Mouse (Mus musculus) midbrain, embryonic 13.5 days (tissue): ENCODE data around the gene Abcc9. TPM values are rescaled to one million over a fixed set of nuclear protein-coding genes. Genes with fewer than 3 reads are reported as not detected.

Source experiments
- ATAC-seq: fragments of 200-750 bp; cut with Nextera tagmentation; 2 replicates; pipeline ENCODE4 v1.8.0; 2017; ENCODE audit warnings: mild to moderate bottlenecking, moderate TSS enrichment, moderate library complexity
- H3K27ac ChIP-seq: fragments of 300-500 bp; sonication (generic); 2 replicates; pipeline ENCODE4 v1.5.1; 2015; ENCODE audit warnings: inconsistent platforms, mild to moderate bottlenecking, moderate library complexity
- H3K27me3 ChIP-seq: fragments of 300-500 bp; sonication (generic); 2 replicates; pipeline ENCODE4 v1.6.1; 2015; ENCODE audit warnings: mild to moderate bottlenecking, inconsistent platforms
- H3K36me3 ChIP-seq: fragments of 300-500 bp; sonication (generic); 2 replicates; pipeline ENCODE4 v1.6.1; 2015; ENCODE audit warnings: mild to moderate bottlenecking, inconsistent platforms
- H3K4me1 ChIP-seq: fragments of 300-500 bp; sonication (generic); replicated peaks from 2 replicates; pipeline ENCODE4 v1.6.1; 2015; ENCODE audit warnings: inconsistent platforms
- H3K4me2 ChIP-seq: fragments of 300-500 bp; sonication (generic); replicated peaks from 2 replicates; pipeline ENCODE4 v1.6.1; 2015; ENCODE audit warnings: moderate library complexity, mild to moderate bottlenecking, inconsistent platforms
- H3K4me3 ChIP-seq: fragments of 300-500 bp; sonication (generic); replicated peaks from 2 replicates; pipeline ENCODE4 v1.5.1; 2015; ENCODE audit warnings: mild to moderate bottlenecking, inconsistent platforms
- H3K9ac ChIP-seq: fragments of 300-500 bp; sonication (generic); replicated peaks from 2 replicates; pipeline ENCODE4 v1.6.1; 2015; ENCODE audit warnings: mild to moderate bottlenecking, inconsistent platforms
- H3K9me3 ChIP-seq: fragments of 300-500 bp; sonication (generic); 2 replicates; pipeline ENCODE4 v1.6.1; 2016; ENCODE audit warnings: mild to moderate bottlenecking, inconsistent platforms
- WGBS: fragments of 180-500 bp; shearing (Covaris S2); methylation state at CpG from one replicate; pipeline ENCODE4 v1.1.7; 2015; 5-methylcytosine and 5-hydroxymethylcytosine counted together
- polyA plus RNA-seq: library from polyadenylated mRNA; unstranded; fragments of >200 nt; fragmentation: Nextera tagmentation; extraction: Ambion mirVana; gene quantifications from 2 replicates; pipeline ENCODE4 v1.2.1, GENCODE M21; 2015

Abcc9 gene
- 2.7 and 3.1 TPM in 2 replicates for polyA plus RNA-seq

DNA sequence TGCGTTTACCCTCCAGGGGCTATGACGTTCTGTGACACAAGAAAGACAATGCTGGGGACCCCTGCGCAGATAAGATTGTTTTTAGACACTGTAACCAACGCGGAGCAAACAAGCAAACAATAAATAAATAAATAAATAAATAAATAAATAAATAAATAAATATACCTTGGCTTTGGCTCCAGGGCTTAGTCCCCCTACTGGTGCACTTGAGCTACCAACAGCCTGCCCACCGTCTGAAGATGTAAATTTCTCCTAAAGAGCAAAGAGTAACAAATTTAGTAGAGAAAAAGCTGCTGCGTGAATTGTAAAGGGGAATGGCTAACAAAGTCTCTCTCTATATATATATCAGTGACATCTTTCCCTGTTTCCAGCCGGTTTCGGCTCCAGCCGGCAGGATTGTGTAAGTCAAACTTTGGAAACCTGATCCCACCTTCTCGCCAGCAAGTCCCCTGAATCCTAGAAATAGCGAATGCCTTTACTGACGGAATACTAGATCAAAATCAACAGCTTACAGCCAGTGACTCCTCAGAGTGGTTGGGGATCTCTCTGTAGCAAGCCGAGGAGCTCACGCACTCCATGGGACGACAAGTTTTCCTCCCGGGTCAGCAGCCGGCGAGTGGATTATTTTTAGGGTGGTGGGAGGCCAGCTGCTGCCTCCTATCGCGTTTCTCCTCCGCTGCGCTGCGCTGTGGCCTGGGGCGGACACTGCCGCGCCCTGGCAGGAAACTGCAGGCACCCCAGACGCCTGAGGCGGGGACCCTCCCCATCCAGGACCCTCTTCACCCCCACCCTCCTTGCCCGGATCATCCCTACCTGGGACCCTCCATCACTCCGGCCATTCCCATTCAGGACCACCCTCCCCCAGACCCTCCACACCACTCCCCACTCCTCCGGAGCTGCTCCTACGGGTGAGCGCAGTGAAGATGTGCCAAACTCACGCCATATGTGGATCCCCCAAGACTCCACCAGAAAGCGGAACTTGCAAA, at the start of gene Abcc9:
Abcc9 (minus strand) TSS at position 664 of the 986 bp plus-strand sequence.
- Histone ChIP-seq H3K36me3 (no peaks in the 10 kb centered on the region), H3K9ac (peak within 1 kb of the TSS; percentile 63), H3K27me3 (peaks cover 9% of the 10 kb centered on the region; the same call in 1 of the 2 replicates), H3K9me3 (no peaks in the 10 kb centered on the region), H3K4me3 (peak within 1 kb of the TSS; percentile 38), H3K4me2 (peak within 1 kb of the TSS; percentile 82), H3K4me1 (peaks cover 9% of the 10 kb centered on the region), H3K27ac (no peak within 1 kb of the TSS)
- peak; percentile 67 for ATAC-seq
- WGBS: 8% methylated on average over 36 of the region's 36 CpGs

DNA sequence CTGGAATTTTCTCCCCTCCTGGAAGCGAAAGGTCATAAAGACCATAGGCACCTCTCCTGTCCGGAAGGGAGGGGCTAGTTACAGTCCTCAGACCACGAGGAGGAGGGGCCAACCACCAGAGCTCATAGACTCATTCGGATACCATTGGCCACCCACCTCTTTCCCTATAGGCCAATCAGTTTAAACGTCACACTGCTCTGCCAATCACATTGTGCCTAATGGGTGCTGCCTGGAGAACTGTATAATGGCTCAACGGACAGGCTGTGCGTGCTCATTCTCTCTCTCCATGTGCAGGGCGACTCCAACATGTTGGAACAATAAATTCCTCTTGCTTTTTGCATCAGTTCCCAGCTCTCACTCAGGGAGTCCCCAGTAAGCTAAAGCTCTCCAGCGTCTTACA, 49.2 kb upstream of the Abcc9 start:
- Histone ChIP-seq H3K27me3 (peaks cover 14% of the 10 kb centered on the region), H3K4me2 (no peak overlapping the region), H3K4me1 (no peaks in the 10 kb centered on the region), H3K27ac (no peak overlapping the region), H3K9ac (no peak overlapping the region), H3K9me3 (no peaks in the 10 kb centered on the region), H3K36me3 (no peaks in the 10 kb centered on the region), H3K4me3 (no peak overlapping the region)
- peak; percentile 50; the same call in 1 of the 2 replicates for ATAC-seq
- 49% methylated on average over 9 of the region's 9 CpGs for WGBS

DNA sequence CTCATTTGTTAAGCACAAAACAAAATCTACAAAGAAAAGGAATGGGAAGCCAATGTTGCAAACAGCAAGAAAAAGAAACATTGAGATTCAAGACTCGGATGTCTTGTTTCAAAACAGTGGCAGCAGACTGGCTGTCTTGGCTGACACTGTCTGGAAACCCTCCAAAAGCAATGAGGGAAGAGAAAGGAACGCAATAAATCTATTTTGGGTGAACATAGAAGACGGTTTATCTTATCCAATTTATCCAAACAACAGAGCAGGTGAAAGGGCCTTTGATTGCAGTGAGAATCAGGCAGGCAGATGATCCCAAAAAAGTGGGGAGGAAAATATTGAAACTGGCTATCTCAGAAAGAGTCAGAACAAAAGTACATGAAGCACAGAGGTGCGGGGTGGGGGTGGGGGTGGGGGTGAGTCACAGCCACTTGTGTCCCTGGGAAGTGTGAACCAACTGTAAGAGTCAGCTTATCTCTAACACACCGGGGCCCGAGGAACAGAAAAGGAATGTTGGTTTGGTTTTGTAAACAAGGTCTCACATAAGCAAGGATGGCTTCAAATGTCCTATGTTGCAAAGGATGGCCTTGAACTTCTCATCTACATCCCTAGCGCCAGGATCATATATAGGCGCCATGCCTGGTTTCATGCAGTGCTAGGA, 46.1 kb upstream of the Abcc9 start:
- Histone ChIP-seq H3K4me2 (no peak overlapping the region), H3K27ac (no peak overlapping the region), H3K4me1 (no peaks in the 10 kb centered on the region), H3K9me3 (no peaks in the 10 kb centered on the region), H3K4me3 (no peak overlapping the region), H3K27me3 (0 out of 2 replicates have a peak, but pooled peaks cover 3% of the 10 kb centered on the region), H3K36me3 (no peaks in the 10 kb centered on the region), H3K9ac (no peak overlapping the region)
- WGBS: 84% methylated on average over 8 of the region's 8 CpGs
- ATAC-seq: no peak

DNA sequence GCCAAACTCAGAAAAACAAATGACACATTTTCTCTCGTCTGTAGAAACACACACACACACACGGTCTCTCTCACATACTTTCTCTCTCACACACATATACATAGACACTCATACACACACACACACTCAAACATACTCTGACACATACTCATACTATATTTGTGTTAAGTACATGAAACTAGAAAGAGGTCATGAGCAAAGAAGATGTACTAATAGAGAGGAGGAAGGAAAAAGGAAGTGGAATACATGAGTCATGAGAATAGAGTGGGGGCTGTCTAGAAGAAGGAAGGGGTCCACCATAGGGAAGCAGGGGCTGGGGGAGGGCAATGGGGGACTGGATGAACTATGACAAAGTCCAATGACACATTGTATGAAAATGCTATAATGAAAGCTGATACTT, 45.0 kb upstream of the Abcc9 start:
- H3K9me3 ChIP-seq: no peaks in the 10 kb centered on the region
- WGBS: 89% methylated on average over 2 of the region's 2 CpGs
- no peak overlapping the region for H3K4me2 ChIP-seq
- H3K9ac ChIP-seq: no peak overlapping the region
- H3K4me3 ChIP-seq: no peak overlapping the region
- H3K4me1 ChIP-seq: no peaks in the 10 kb centered on the region
- H3K36me3 ChIP-seq: no peaks in the 10 kb centered on the region
- no peak for ATAC-seq
- H3K27ac ChIP-seq: no peak overlapping the region
- H3K27me3 ChIP-seq: no peaks in the 10 kb centered on the region

DNA sequence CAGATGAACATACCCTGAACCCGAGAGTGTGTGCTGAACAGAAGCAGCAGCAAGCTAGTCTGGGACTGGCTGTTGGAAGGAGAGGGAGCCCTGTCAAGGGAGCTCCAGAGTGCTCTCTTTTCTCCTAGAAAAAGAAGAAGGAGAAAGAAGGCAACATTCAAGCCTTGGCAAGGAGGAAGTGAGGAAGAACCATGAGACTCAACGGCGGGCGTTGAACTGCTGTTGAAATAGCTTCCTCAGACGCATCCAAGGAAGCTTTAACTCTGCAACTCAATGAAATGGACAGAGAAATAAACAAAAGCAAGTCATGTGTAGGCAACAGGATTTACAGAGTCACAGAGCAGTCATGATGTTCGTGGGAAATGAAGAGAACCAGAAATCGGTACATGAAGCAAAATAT, 44.6 kb upstream of the Abcc9 start:
- no peak overlapping the region for H3K9ac ChIP-seq
- no peaks in the 10 kb centered on the region for H3K4me1 ChIP-seq
- H3K27me3 ChIP-seq: no peaks in the 10 kb centered on the region
- H3K4me2 ChIP-seq: no peak overlapping the region
- no peak overlapping the region for H3K27ac ChIP-seq
- no peaks in the 10 kb centered on the region for H3K36me3 ChIP-seq
- no peaks in the 10 kb centered on the region for H3K9me3 ChIP-seq
- no peak overlapping the region for H3K4me3 ChIP-seq
- no peak for ATAC-seq
- WGBS: 82% methylated on average over 7 of the region's 7 CpGs

DNA sequence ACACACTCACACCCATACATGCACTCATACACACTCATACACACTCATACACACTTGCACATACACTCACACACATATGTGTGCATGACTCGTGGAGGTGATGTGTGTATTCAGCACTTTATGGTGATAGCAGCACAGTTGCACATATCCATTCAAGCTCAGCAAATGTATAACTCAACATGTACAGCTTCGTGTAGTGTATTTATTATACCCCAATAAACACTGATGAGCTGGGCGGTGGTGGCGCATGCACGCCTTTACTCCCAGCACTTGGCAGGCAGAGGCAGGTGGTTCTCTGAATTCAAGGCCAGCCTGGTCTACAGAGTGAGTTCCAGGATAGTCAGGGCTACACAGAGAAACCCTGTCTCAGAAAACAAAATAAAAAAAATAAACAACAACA, 43.4 kb upstream of the Abcc9 start:
- no peak for ATAC-seq
- Histone ChIP-seq H3K36me3 (no peaks in the 10 kb centered on the region), H3K27ac (no peak overlapping the region), H3K27me3 (no peaks in the 10 kb centered on the region), H3K4me2 (no peak overlapping the region), H3K9me3 (no peaks in the 10 kb centered on the region), H3K9ac (no peak overlapping the region), H3K4me3 (no peak overlapping the region), H3K4me1 (no peaks in the 10 kb centered on the region)
- 98% methylated on average over 5 of the region's 5 CpGs for WGBS

DNA sequence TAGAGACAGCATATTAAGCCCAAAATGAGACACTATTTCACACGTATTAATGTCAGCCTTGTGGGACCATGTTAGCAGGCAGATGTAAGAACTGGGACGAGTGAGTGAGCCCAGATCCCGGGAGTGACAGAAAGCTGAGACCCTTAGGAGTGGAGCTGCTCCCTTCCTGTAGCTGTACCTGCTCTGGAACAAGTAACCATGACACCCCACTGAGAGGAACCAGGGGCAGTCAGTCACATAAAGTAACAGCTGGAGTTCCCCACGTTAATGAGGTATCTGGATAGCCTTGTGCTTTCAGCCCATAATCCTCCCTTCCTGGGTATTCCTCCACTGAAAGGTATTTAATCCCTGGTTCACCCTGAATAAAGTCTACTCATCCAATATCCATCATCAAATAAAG, 41.1 kb upstream of the Abcc9 start:
- H3K4me2 ChIP-seq: no peak overlapping the region
- ATAC-seq: no peak
- no peaks in the 10 kb centered on the region for H3K27me3 ChIP-seq
- WGBS: 58% methylated on average over 4 of the region's 4 CpGs
- H3K36me3 ChIP-seq: no peaks in the 10 kb centered on the region
- no peaks in the 10 kb centered on the region for H3K9me3 ChIP-seq
- no peak overlapping the region for H3K27ac ChIP-seq
- H3K4me1 ChIP-seq: no peaks in the 10 kb centered on the region
- H3K4me3 ChIP-seq: no peak overlapping the region
- H3K9ac ChIP-seq: no peak overlapping the region

DNA sequence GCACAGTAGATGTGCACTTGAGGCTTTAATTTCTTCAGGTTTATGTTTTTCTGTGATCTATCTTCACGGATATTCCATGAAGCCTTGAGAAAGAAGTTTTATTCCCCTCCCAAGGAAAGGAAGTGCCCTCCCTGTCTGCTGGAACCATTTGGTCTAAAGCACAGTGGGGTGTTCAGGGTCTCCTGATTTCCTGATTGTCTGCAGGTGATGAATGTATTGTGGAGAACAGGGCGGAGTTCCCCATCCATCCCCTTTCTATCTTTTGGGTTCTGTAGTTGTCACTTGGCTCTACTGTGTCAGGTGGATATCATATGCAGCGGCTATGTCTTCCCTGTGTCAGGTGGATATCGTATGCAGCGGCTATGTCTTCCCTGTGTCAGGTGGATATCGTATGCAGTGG, 39.6 kb upstream of the Abcc9 start:
- no peak for ATAC-seq
- H3K4me3 ChIP-seq: no peak overlapping the region
- H3K9me3 ChIP-seq: no peaks in the 10 kb centered on the region
- H3K4me1 ChIP-seq: no peaks in the 10 kb centered on the region
- H3K9ac ChIP-seq: no peak overlapping the region
- H3K36me3 ChIP-seq: no peaks in the 10 kb centered on the region
- H3K27me3 ChIP-seq: no peaks in the 10 kb centered on the region
- H3K4me2 ChIP-seq: no peak overlapping the region
- no peak overlapping the region for H3K27ac ChIP-seq
- WGBS: 92% methylated on average over 6 of the region's 6 CpGs

DNA sequence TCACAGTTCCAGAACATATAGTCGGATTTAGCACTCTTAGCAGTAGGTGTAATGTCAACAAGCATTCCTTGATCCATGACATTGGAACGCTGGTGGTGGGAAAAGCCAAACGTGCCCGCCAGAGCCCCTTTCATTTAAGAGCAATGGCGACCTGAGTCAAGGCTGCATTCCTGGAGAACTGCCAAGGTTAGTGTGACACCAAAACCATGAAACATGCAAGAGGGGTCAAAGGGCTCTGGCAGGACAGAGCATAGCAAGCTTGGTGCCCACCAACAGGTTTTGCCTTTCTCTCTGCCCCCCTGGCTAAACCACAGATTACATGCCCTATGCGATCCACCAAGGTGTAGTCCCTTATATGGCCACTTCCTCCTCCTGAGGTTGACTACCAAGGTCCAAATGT, 36.5 kb upstream of the Abcc9 start:
- ATAC-seq: no peak
- Histone ChIP-seq H3K27me3 (no peaks in the 10 kb centered on the region), H3K4me3 (no peak overlapping the region), H3K9me3 (no peaks in the 10 kb centered on the region), H3K4me2 (no peak overlapping the region), H3K27ac (no peak overlapping the region), H3K9ac (no peak overlapping the region), H3K4me1 (no peaks in the 10 kb centered on the region), H3K36me3 (no peaks in the 10 kb centered on the region)
- WGBS: 88% methylated on average over 6 of the region's 6 CpGs

DNA sequence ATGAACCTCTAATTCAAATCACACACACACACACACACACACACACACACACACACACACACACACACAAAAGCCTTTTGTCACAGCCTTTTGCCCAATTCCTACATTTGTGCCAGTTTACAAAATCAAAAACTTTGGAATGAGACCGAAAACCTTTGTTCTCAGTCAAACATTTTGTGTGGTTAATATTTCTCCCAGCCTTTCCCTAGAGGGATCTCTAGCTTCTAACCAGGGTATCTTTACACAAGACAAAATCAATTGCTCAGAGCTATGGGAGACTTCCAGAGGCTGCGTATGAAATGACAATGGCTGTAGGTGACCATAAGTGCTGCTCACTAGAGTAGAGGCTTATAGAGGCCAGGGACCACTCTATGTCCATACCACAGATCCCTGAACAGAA, 36.1 kb upstream of the Abcc9 start:
- no peaks in the 10 kb centered on the region for H3K4me1 ChIP-seq
- H3K36me3 ChIP-seq: no peaks in the 10 kb centered on the region
- 95% methylated on average over 2 of the region's 2 CpGs for WGBS
- H3K27ac ChIP-seq: no peak overlapping the region
- no peak overlapping the region for H3K9ac ChIP-seq
- H3K27me3 ChIP-seq: no peaks in the 10 kb centered on the region
- no peaks in the 10 kb centered on the region for H3K9me3 ChIP-seq
- ATAC-seq: no peak
- H3K4me3 ChIP-seq: no peak overlapping the region
- no peak overlapping the region for H3K4me2 ChIP-seq

DNA sequence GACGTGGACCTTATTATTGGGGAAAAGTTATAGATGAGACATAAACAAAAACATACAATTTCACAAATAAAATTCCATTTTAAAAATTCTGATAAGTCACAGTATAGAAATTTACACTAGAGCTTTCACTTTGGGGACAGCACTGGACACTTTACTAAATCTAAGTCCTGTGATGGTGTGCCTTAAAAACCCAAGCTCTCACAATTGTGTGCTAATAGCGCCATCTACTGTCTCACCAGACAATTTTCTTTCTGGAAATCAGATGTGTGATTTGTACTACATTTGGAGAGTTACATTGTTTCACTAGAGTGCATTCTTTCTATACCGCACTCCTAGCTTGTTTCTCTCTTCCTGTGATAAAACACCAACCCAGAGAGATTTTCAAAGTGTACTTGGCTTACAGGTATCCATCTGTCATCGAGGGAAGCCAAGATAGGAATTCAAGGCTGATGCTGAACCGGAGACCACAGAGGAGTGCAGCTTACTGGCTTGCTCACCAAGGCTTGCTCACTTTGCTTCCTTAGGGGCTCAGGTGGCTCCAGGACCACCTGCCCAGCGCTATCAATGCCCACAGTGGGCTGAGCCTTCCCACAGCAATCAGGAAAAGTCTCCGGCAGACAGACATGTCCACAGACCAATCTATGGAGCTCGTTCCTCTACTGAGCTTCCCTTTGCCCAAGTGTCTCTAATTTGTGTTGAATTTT, 33.3 kb upstream of the Abcc9 start:
- H3K4me3 ChIP-seq: no peak overlapping the region
- no peak overlapping the region for H3K27ac ChIP-seq
- H3K9ac ChIP-seq: no peak overlapping the region
- no peaks in the 10 kb centered on the region for H3K27me3 ChIP-seq
- H3K36me3 ChIP-seq: no peaks in the 10 kb centered on the region
- no peaks in the 10 kb centered on the region for H3K4me1 ChIP-seq
- 49% methylated on average over 8 of the region's 8 CpGs for WGBS
- 0 out of 2 replicates have a peak, but pooled peaks have one; percentile 43 for ATAC-seq
- H3K9me3 ChIP-seq: no peaks in the 10 kb centered on the region
- H3K4me2 ChIP-seq: no peak overlapping the region
